Mouse (Mus musculus) C2C12 (cell line): ENCODE data around the gene AL607142.1. TPM values are rescaled to one million over a fixed set of nuclear protein-coding genes. Genes with fewer than 3 reads are reported as not detected.

ENCODE experiments used
- H3K27me3 ChIP-seq: one replicate; pipeline ENCODE4 v1.6.1; 2011; ENCODE audit not compliant: control insufficient read depth, insufficient read depth, insufficient read length
- H3K36me3 ChIP-seq: one replicate; pipeline ENCODE4 v1.6.1; 2011; ENCODE audit not compliant: control insufficient read depth, insufficient read depth
- H3K4me3 ChIP-seq: one replicate; pipeline ENCODE4 v1.5.1; 2011; ENCODE audit warnings: mild to moderate bottlenecking, control low read depth; ENCODE audit not compliant: poor library complexity, insufficient read depth, severe bottlenecking
- H3K79me2 ChIP-seq: one replicate; pipeline ENCODE4 v1.6.1; 2011; ENCODE audit not compliant: control insufficient read depth, insufficient read depth
- H3K79me3 ChIP-seq: one replicate; pipeline ENCODE4 v1.6.1; 2011; ENCODE audit warnings: low read depth, control low read depth
- H3ac ChIP-seq: one replicate; pipeline ENCODE3; 2011; ENCODE audit warnings: low read depth; ENCODE audit not compliant: control insufficient read depth, insufficient read length
- CEBPB ChIP-seq: IDR thresholded peaks from one replicate; pipeline ENCODE4 v1.6.1; 2011; ENCODE audit warnings: low read depth, mild to moderate bottlenecking, control low read depth, moderate library complexity
- CTCF ChIP-seq: IDR thresholded peaks from one replicate; pipeline ENCODE4 v1.5.1; 2011; ENCODE audit not compliant: control insufficient read depth, insufficient read depth, insufficient read length
- FOSL1 ChIP-seq: IDR thresholded peaks from one replicate; pipeline ENCODE4 v1.8.0; 2011; ENCODE audit warnings: mild to moderate bottlenecking, low read length; ENCODE audit not compliant: poor library complexity, insufficient read depth, severe bottlenecking
- MAX ChIP-seq: IDR thresholded peaks from one replicate; pipeline ENCODE4 v1.6.1; 2011; ENCODE audit warnings: mild to moderate bottlenecking, control low read depth
- MYOD1 ChIP-seq: IDR thresholded peaks from one replicate; pipeline ENCODE4 v1.6.1; 2011; ENCODE audit warnings: low read depth; ENCODE audit not compliant: control insufficient read depth, insufficient read length
- MYOG ChIP-seq: IDR thresholded peaks from one replicate; pipeline ENCODE4 v1.6.1; 2011; ENCODE audit not compliant: control insufficient read depth, insufficient read length; ENCODE audit errors: extremely low read depth
- USF1 ChIP-seq: IDR thresholded peaks from one replicate; pipeline ENCODE4 v1.6.1; 2011; ENCODE audit warnings: low read depth, mild to moderate bottlenecking, control low read depth, moderate library complexity
- polyA plus RNA-seq: library from polyadenylated mRNA; unstranded; fragments of >200 nt; fragmentation: generic; extraction: Trizol; gene quantifications from one replicate; pipeline ENCODE4 v1.2.1, GENCODE M21; 2012; ENCODE audit warnings: missing spikeins

The AL607142.1 gene
- polyA plus RNA-seq, 1 experiment = not detected

DNA sequence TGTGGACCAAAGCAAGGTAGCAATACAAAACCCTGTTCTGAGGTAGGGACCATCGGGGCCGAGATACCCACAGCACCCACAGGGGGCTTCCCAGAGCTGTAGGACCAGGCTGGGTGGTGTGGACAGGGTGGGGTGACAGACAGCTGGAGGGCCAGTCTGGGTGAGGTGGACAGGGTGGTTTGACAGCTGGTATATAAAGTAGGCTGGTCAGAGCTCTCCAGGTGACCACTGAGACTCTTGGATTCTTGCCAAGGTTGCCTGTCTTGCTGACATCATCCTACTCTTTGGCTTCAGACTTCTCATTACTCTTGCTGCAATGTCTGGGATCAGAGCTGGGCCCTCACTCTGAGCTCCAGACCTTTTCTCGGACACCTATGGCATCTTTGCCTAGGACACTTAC lies 41.6 kb downstream of the AL607142.1 start:
- Histone ChIP-seq H3K27me3 (no peaks in the 10 kb centered on the region), H3K79me2 (no peaks in the 10 kb centered on the region), H3K36me3 (no peaks in the 10 kb centered on the region), H3K79me3 (no peaks in the 10 kb centered on the region), H3ac (no peak overlapping the region), H3K4me3 (no peak overlapping the region)
- TF ChIP-seq CTCF (no peak), FOSL1 (no peak), MAX (no peak), CEBPB (no peak), MYOD1 (no peak), MYOG (no peak), USF1 (no peak)

DNA sequence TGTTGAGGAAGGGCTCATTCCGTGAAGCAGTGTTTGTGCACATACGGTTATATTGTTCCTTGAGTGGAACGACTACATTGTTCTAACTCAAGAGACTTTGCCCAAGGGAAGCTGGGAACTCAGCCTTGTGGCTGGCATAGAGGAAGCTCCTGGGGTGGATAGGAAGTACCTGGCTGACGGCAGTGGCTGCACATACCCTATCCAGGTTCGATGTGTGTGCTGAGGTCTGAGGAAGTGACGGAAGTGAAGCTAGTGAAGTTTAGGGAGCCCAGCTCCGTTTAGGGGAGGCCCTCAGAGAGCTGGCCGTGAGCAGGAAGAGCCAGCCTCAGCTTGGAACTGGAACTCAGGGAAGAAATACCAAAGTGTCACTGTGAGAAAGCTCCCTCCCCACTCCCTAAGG lies 43.0 kb downstream of the AL607142.1 start:
- Histone ChIP-seq H3K79me2 (no peaks in the 10 kb centered on the region), H3ac (no peak overlapping the region), H3K36me3 (no peaks in the 10 kb centered on the region), H3K27me3 (no peaks in the 10 kb centered on the region), H3K79me3 (no peaks in the 10 kb centered on the region), H3K4me3 (no peak overlapping the region)
- TF ChIP-seq CEBPB (no peak), MYOD1 (no peak), CTCF (no peak), USF1 (no peak), FOSL1 (no peak), MAX (no peak), MYOG (no peak)

DNA sequence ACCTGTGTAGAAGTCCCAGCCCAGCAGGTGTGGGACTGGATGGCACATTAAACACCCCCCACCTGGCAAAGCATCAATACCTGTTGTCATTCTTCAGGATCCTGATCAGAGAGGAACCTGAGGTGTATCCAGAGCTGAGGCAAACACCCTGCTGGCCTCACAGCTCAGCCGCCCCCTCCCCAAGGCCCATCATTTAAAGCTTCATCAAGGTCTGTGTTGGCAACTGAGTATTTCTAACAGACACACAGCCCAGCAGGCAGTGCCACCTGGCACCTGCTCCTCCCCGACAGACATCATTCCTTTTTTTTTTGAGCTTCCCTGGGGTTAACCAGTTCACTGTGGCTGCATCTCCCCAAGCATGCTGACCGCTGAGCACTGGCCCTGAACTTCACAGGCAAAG lies 50.7 kb downstream of the AL607142.1 start:
- no peaks in the 10 kb centered on the region for H3K79me2 ChIP-seq
- no peaks in the 10 kb centered on the region for H3K27me3 ChIP-seq
- TF ChIP-seq FOSL1 (no peak), MAX (no peak), CEBPB (no peak)
- H3K79me3 ChIP-seq = no peaks in the 10 kb centered on the region
- H3K4me3 ChIP-seq = no peak overlapping the region
- no peak overlapping the region for H3ac ChIP-seq
- no peaks in the 10 kb centered on the region for H3K36me3 ChIP-seq

DNA sequence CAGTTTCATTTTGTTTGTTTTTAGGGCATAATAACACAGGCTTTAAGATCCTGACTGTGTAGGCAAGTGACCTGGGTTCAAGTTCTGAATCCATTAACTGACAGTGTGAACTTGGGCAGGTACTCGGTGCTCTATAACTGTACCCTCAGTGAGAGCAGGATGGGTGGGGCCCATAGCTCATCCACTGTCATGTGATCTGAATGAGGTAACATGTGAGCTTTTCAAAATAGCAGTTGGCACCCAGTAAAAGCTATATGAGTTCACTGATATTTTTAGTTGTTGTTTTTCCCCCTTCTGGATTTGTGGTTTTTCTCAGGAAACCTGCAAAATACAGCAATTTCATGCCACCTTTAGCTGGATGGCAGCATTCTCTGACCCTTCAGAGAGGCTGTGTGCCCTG lies 51.5 kb downstream of the AL607142.1 start:
- no peaks in the 10 kb centered on the region for H3K79me2 ChIP-seq
- H3ac ChIP-seq = no peak overlapping the region
- no peaks in the 10 kb centered on the region for H3K79me3 ChIP-seq
- no peaks in the 10 kb centered on the region for H3K27me3 ChIP-seq
- H3K36me3 ChIP-seq = no peaks in the 10 kb centered on the region
- TF ChIP-seq USF1 = peak; percentile 18
- no peak for TF ChIP-seq MYOD1
- no peak overlapping the region for H3K4me3 ChIP-seq

DNA sequence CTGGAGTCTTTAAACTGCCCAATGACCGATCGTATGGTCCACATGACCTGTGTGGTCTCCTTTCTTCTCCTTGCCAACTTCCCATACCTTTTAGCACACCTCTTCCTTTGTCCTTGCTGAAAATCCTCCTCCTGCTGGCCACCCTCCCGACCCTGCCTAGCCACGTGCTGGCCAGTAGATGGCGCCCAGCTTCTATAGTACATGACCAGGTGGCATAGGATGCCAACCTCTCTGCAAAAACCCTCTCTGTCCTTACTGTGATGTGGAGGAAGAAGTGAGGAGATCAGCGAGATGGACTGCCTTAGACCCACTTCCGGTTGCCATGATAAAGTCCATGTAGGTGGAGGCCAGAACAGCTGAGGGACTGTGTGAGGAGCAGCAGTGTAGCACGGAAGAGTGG lies 55.5 kb downstream of the AL607142.1 start:
- Histone ChIP-seq H3K4me3 (no peak overlapping the region), H3K27me3 (no peaks in the 10 kb centered on the region), H3ac (no peak overlapping the region), H3K36me3 (no peaks in the 10 kb centered on the region), H3K79me2 (no peaks in the 10 kb centered on the region), H3K79me3 (no peaks in the 10 kb centered on the region)
- TF ChIP-seq CTCF = peak; percentile 83
- no peak for TF ChIP-seq CEBPB
- no peak for TF ChIP-seq MYOD1
- peak; percentile 79 for TF ChIP-seq MAX
- no peak for TF ChIP-seq USF1

DNA sequence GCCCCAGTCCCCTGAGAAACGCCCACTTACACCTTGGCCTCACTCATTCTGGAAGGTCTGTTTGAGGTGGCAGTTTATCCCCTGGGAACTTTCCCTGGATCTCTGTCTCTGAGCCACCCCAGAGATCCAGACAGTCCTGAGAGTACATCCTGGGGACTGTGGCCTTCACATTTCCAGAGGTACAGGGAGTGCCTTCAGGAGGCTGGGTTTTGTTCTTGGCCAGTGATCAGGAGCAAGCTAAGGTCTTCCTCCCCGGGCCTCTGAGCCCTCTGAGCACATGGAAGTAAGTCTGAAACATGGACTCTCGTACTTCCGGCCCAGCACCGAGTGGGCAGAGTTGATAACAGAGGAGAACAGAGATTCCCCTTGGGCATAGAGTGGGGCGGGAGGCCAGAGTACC lies 59.9 kb downstream of the AL607142.1 start:
- H3K79me2 ChIP-seq = no peaks in the 10 kb centered on the region
- no peaks in the 10 kb centered on the region for H3K36me3 ChIP-seq
- no peak overlapping the region for H3ac ChIP-seq
- no peak for TF ChIP-seq FOSL1
- TF ChIP-seq MYOG = no peak
- TF ChIP-seq CEBPB = no peak
- no peaks in the 10 kb centered on the region for H3K79me3 ChIP-seq
- H3K4me3 ChIP-seq = no peak overlapping the region
- H3K27me3 ChIP-seq = no peaks in the 10 kb centered on the region

DNA sequence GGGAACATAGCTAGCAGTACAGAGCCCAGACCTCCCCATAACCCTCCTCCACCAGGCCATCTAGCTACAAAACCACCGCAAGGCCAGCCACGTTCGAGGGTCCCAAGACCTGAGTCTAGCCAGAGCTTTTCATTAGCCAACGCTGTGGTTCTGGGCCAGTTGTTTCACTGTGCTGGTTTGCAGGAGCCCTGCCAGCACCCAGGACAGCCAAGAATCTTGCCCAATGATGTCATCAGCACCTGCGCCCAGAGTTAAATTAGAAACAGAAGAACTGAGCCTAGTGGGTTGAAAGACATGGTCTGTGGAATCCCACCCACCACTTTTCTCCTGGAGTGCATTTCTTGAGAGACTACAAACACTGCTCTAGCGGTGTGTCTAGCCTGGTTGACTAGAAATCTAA lies 61.3 kb downstream of the AL607142.1 start:
- no peaks in the 10 kb centered on the region for H3K36me3 ChIP-seq
- no peak overlapping the region for H3ac ChIP-seq
- H3K79me2 ChIP-seq = no peaks in the 10 kb centered on the region
- no peaks in the 10 kb centered on the region for H3K27me3 ChIP-seq
- no peak overlapping the region for H3K4me3 ChIP-seq
- no peak for TF ChIP-seq CTCF
- TF ChIP-seq FOSL1 = no peak
- no peak for TF ChIP-seq MAX
- TF ChIP-seq MYOG = no peak
- no peak for TF ChIP-seq MYOD1
- TF ChIP-seq CEBPB = no peak
- TF ChIP-seq USF1 = no peak
- H3K79me3 ChIP-seq = no peaks in the 10 kb centered on the region
